Mouse (Mus musculus) layer of hippocampus, adult 18-20 months (tissue): ENCODE data around the gene Il9. TPM values are rescaled to one million over a fixed set of nuclear protein-coding genes. Genes with fewer than 3 reads are reported as not detected.

Source experiments
- total RNA-seq, 2 experiments: library from RNA; stranded (reverse); gene quantifications; 2 replicates each; pipeline ENCODE4 v1.2.3; 2021

Gene Il9
- total RNA-seq, 2 experiments from 2014 or later = not detected

Other genes with a start within 250 kb of the Il9 start
- gene Neurog1, start 230.1 kb downstream of the Il9 start, total RNA-seq = under 1 TPM; 0.17 to 0.58 TPM
- 100 to 1,000 TPM; 144 to 150 TPM for gene Cxcl14, start 185.7 kb downstream of the Il9 start, total RNA-seq
- gene Gm3045, start 55.7 kb downstream of the Il9 start, total RNA-seq = not detected
- under 1 TPM; 0.15 to 0.17 TPM for gene Slc25a48, start 43.9 kb downstream of the Il9 start, total RNA-seq
- 1 to 10 TPM; 6.7 to 8.5 TPM for gene Fbxl21, start 40.2 kb upstream of the Il9 start, total RNA-seq
- gene Lect2, start 66.3 kb upstream of the Il9 start, total RNA-seq = not detected
- gene Tgfbi, start 127.3 kb upstream of the Il9 start, total RNA-seq = 1 to 10 TPM; 2.4 to 3.2 TPM
- gene Smad5, start 220.8 kb upstream of the Il9 start, total RNA-seq = 10 to 100 TPM; 26.0 to 26.4 TPM